Mouse (Mus musculus): ENCODE results near the gene Trpv2.

Trpv2 gene

DNA sequence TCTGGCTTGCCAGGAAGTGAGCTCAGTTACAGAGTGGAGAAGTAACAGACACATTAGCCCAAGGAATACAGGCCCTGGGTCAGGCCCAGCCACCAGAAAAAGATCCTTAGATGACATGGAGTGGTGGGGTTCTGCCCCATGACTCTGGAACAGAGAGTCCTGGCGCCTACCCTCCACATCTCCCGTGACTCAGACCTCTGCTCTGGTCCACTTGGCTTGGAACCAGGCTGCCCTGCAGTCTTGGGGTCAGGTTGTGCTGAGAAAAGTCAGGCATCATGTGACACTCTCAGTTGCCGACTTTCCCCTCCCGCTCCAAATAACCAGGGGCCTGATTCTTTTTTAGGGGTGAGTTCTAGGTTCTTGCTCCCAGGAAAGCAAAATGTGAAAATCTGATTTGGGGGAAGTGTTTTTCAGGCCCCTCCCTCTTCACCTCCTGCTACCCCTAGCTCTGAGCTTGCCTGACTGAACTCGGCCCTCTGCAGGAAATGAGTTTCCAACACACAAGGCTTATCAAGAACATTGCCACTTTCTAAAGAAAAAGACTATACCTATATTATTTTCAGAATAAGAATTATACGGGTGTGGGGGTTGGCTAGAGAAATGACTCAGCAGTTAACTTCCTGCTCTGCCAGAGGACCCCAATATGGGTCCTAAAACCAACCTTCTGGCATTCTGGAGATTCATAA, 15.2 kb upstream of the Trpv2 start:
- peak in 1 of 2 experiments; percentile 4 for DNase-seq

GRCm38 (mm10) chr11:62560463-62561016, 13.7 kb upstream of the Trpv2 start:
- DNase-seq, result peak; percentile 9 to 18

- no peak for DNase-seq
Measured at GRCm38 (mm10) chr11:62563590-62563989, 10.7 kb upstream of the Trpv2 start.

- DNase-seq, result no peak
Measured at GRCm38 (mm10) chr11:62565747-62566146, 8.5 kb upstream of the Trpv2 start.

DNA sequence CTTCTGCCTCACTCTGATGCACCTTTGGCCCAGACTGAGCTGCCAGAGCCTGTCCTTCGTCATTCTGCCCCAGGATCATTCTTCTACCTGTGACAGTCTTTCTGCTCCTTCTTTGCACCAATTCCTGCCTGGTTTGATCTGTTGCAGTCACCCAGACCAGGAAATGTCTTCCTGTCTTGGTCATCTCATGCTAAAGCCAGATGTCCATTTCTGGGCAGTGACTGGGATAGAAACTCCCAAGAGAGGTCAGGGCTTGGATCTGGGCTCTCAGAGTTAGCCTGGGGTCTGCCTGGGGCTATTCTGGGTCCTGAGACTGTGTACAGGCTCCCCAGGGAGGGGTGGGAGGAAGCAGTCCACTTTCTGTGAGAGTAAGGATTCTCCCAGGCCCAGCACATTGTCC, 8.1 kb upstream of the Trpv2 start:
- DNase-seq, result no peak

DNA sequence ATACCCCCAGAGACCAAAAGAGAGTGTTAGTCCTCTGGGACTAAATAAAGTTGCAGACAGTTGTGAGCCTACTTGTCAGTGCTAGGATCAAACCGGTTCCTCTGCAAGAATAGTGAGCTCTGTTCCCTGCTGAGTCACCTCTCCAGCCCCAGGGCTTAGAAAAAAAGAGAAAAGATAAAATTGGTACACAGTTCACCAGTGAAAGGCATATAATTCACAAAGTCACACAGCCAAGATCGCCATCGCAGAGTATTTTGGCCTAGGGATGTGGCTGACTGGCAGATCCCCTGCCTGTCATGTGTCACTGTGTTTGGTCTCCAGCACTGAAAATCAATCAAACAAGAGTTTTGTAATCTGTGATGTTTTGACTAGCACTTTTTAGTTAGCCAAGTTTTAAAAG, 6.0 kb upstream of the Trpv2 start:
- DNase-seq, result no peak

- peak in 1 of 2 experiments; percentile 12 for DNase-seq
Measured at GRCm38 (mm10) chr11:62574703-62575085, 408 bp downstream of the Trpv2 start.

DNA sequence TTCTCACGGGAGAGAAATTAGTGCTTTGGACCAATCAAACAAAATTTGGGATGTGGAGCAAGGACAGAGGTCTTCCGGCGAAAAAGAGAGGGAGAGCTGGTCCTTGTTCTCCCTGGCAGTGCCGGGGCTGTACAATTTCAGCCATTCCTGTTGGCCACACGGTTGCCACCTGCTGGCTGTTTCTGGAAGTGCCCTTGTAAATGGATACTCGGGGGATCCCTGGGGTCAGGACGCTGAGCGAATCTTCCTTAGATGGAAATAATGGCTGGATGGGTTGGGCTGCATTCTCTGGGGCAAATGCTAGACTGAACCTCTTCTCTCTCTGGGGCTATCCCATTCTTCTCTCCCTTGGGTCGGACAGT, 992 bp downstream of the Trpv2 start:
- DNase-seq, result peak; percentile 88 to 89

DNA sequence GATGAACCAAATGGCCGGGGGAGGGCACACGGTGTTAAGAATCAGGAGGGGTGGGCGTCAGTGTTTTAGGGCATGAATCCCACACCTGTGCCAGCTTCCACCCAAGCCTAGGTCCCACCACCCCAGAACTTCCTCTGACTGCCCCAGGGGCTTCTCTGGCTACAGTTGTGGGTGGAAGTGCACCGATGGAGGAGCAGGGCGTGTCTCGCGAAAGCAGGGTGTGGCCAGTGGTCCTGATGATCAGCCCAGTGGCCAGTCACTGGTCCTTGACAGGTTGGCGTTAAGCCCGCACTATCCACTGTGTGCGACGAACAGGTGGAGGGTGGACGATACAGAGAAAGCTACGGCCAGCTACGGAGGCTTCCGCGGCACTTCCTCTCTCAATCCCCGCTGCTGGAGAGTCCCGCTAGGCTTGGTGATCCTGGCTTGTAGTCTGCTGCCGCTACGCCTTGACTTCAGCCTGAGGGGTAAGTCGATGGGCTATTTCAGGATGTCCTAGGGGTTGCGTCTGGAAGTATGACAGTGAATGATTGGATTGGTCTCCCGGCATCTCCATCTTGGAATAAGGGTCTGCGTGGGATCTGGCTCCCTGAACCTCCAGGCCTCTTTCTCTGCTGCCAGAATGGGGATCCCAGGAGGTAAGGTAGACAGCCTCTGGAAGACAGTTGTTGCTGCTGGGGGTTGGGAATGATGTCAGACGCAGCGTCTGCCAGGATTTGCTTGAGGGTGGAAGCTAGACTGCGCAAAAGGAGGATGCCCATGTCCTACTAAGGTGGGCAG, 1.6 kb downstream of the Trpv2 start:
- peak; percentile 42 to 50 for DNase-seq

DNA sequence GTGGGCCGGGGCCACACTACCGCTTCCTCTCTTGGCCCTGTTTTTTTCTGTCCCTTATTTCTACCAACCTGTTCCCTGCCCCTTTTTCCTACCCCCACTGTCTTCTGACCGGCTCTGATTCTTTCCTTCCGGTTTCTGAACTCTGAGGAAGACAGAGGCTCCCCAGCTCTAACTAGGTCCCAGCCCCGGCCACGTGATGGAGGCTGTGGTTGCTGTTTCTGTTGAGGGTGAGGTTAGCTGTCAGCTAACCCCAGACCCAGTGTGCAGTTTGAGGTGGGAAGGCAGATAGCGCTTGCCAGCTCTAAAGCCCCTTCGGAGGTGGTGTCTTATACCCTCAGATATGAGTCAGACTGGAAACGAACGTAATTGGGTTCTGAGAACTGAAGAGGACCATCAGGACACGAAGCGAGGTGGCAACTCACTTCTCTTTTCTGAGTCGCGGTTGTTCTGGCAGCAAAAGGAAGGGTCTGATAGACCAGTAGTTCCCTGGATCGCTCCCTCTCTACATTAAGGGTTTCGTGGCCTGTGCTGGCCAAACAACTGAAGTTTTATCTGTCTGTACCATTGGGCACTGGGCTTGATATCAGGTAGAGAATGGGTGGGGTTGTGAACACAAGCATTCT, 2.4 kb downstream of the Trpv2 start:
- peak; percentile 70 to 73 for DNase-seq

- DNase-seq, result no peak
Measured at GRCm38 (mm10) chr11:62583031-62583430, 8.7 kb downstream of the Trpv2 start.

GRCm38 (mm10) chr11:62584671-62585206, 10.5 kb downstream of the Trpv2 start:
- no peak for DNase-seq

- no peak for DNase-seq
Measured at GRCm38 (mm10) chr11:62587034-62587433, 12.7 kb downstream of the Trpv2 start.

DNA sequence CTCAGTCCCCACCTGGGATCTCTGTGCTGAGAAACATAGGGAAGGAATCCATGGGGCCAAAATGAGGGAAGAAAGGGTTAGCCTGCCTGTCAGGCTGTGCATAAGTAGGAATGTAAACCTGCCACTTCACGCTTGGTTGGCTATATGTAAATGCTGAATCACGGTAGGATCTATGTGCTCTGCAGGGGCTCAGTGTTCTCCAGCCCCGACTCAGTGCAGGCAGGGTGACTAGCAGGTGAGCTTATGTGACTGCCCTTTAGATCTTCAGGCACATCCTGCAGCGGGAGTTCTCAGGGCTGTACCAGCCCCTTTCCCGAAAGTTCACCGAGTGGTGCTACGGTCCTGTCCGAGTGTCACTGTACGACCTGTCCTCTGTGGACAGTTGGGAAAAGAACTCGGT, 15.1 kb downstream of the Trpv2 start:
- DNase-seq, result no peak

GRCm38 (mm10) chr11:62591026-62591425, 16.7 kb downstream of the Trpv2 start:
- no peak for DNase-seq

DNA sequence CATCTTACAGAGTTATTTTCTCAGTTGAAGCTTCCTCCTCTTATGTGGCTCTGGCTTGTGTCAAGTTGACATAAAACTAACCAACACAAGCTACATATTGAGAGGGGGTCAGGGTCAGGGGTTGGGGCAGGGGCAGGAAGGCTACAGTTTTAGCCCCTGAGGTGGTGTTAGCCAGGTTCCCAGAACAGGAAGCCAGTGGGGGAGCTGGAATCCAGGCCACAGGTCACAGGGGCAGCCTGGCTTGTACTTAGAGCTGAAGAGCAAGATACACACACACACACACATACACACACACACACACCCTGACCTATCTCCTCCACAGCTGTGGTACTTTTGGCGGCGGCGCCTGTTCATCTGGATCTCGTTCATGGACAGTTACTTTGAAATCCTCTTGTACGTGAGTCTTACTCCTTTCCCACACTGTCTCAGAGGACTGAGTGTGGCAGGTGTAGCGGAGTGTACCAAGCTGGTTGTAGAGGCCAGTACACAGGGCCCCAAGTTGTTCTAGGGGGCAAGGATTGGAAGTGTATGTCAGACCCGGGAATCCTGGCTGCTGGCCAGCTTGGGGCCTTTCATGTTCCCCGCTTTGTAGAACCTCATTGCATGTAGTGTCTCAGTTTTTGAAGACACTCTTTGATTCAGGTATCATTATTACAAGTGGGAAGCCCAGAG, 17.8 kb downstream of the Trpv2 start:
- no peak for DNase-seq

- peak; percentile 9 to 13 for DNase-seq
Measured at GRCm38 (mm10) chr11:62598571-62598970, 24.3 kb downstream of the Trpv2 start.

GRCm38 (mm10) chr11:62601732-62602618, 27.7 kb downstream of the Trpv2 start:
- DNase-seq, result peak; percentile 17 to 33

GRCm38 (mm10) chr11:62602619-62603311, 28.5 kb downstream of the Trpv2 start:
- peak; percentile 96 to 97 for DNase-seq

- DNase-seq, result peak; percentile 37 to 41
Measured at GRCm38 (mm10) chr11:62603312-62604056, 29.2 kb downstream of the Trpv2 start.
